Mouse (Mus musculus): ENCODE measurements around the gene Tmed2. TPM values are rescaled to one million over a fixed set of nuclear protein-coding genes. Genes with fewer than 3 reads are reported as not detected.

The Tmed2 gene
- polyA plus RNA-seq (2012; rRNA removed) = 244 and 292 TPM in 2 replicates

DNA sequence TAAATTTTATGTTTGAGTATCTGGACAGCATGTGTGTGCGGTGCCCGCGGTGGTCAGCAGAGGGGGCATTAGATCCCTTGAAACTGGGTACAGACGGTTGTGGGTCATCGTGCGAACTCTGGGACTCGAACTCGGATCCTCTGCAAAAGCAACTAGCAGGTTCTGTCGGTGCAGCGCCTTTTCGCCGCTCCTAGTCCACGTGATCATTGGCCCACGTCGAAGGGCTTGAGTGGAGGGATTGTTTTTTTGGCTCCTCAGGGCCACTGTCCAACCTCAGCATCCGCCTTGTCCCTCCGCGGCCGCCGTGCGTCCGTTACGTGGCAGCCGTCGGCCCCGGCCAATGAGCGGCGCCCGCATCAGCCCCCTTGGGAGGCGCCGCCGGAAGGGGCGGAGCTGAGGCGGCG is at the start of gene Tmed2:
Gene Tmed2 (plus strand): TSS at position 313 of the 404 bp plus-strand sequence.

DNA sequence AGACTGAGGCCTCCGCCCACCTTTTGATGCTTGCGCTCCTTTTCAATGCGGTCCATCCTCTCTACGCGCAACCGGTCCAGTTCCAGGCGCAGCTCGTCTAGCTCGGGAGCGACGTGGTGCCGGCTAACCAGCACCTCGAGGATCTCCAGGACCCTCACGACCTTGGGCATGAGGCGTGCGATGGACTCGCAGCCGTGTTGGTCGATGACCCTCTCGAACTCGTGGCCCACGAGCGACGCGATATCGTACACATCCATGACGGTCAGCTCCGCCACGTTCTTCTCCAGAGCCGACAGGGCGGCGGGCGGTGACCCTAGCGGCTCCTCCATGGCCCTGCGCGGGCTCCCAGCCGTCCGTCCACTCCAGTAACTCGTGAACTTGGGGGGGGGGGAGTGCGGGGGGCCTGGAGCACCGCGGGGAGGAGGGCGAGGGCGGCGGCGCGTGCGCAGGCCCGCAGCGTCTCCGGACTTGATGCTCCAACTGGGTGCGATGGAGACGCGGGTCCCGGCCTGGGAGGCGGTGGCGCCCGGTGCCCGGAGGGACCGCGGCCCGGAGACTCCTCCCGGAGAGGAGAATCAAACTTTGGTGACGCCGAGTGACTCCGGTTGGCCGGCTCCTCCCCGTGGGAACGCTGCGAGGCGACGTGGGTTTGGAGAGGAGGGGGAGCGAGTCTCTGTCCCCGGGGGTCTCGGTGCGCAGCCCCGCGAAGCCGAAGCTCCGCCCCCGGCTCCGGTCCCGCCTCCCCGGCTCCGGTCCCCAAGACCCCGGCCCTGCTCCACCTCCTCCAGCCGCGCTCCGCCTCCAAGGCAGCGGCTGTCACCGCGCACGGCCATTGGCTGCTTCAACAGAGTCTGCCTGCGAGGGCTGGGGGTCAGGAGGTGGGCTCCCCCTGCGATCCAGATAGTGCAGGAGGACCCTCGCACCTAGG is 9.6 kb upstream of the Tmed2 start, which contains the start of gene Rilpl1:
Gene Rilpl1 (minus strand): TSS at position 737 of the 928 bp plus-strand sequence.

DNA sequence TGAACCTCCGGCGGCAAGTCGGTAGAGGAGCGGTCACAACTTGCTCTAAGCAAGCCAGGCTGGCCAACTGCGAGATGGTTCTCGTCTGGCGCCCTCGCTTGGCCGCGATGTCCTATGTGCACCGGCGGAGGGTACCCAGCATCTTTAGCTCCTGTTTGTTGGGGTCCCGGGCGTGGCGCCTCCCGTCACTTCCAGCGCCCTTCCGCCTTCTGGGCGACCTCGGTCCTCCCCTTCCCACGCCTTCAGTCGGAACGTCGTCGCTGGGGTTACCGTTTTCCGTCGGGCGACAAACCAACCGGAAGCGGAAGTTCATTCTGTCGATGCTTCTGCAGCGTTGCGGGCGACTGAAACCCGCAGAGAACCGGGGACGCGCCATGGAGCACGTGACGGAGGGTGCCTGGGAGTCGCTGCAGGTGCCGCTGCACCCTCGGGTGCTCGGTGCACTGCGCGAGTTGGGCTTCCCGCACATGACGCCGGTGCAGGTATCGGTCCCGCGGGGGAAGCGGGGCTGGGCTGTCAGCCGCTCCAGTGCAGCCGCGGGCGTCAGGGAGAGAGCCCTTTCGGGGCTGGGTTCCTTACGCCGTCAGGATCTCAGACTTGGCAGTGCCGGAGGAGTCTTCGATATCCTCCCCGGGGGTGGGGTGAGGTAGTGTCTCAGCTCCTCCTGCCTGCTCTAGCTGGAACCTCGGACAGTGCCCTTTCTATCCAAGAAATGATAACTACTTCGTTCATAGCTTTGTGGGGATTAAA is 12.2 kb downstream of the Tmed2 start, which contains the start of gene Ddx55:
Gene Ddx55 (plus strand): TSS at position 307 of the 750 bp plus-strand sequence.

DNA sequence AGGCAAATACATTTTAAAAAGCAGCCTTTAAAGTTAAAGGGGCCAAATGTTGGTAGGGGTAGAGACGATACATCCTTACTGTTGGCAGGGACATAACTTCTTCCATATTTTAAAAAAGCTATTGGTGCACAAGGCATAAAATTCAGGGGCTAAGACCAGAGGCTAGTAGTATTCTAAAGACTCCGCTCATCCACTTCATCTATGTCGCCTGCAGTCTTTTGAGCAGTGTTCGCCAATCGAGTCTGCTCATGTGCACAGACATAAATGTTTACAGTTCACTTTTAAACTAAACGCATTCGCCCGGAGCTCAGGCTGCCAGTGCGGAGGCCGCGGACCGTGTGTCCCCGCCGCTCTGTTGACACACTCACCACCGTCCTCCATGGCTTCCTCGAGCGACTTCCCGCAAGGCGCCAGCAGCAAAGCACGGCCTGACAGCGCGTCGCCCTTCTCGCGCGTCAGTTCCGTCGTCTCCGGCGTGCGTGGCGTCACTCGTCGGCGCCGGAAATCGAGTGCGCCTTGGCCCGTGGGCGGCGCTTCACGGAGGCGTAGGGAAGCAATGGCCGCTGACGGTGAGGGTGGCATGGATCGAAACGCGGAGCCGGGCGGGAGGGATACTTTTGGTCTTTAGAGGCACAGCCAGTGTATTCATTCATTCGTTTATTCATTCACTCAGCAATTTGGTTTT is 38.3 kb downstream of the Tmed2 start, which contains the start of the genes Eif2b1 and Gtf2h3:
Gene Eif2b1 (minus strand): TSS at position 499 of the 685 bp plus-strand sequence.
Gene Gtf2h3 (plus strand): TSS at position 508 of the 685 bp plus-strand sequence.

Other genes starting within 250 kb of the Tmed2 start
- gene Mphosph9, start 212.7 kb upstream of the Tmed2 start, polyA plus RNA-seq (2012; rRNA removed) = 1.7 and 1.8 TPM in 2 replicates
- 3.6 and 4.3 TPM in 2 replicates for gene 2810006K23Rik, start 212.6 kb upstream of the Tmed2 start, polyA plus RNA-seq (2012; rRNA removed)
- 89.6 and 90.5 TPM in 2 replicates for gene Cdk2ap1, start 177.6 kb upstream of the Tmed2 start, polyA plus RNA-seq (2012; rRNA removed)
- 7.7 and 9.4 TPM in 2 replicates for gene Sbno1, start 114.7 kb upstream of the Tmed2 start, polyA plus RNA-seq (2012; rRNA removed)
- gene Kmt5a, start 100.8 kb upstream of the Tmed2 start, polyA plus RNA-seq (2012; rRNA removed) = 76.2 and 79.6 TPM in 2 replicates
- 19.7 and 21.6 TPM in 2 replicates for gene Rilpl2, start 62.3 kb upstream of the Tmed2 start, polyA plus RNA-seq (2012; rRNA removed)
- 2.4 and 2.8 TPM in 2 replicates for gene Snrnp35, start 57.6 kb upstream of the Tmed2 start, polyA plus RNA-seq (2012; rRNA removed)
- gene Rilpl1, start 9.3 kb upstream of the Tmed2 start, polyA plus RNA-seq (2012; rRNA removed) = 4.6 and 4.8 TPM in 2 replicates
- 12.1 and 13.3 TPM in 2 replicates for gene Ddx55, start 12.2 kb downstream of the Tmed2 start, polyA plus RNA-seq (2012; rRNA removed)
- gene Eif2b1, start 38.4 kb downstream of the Tmed2 start, polyA plus RNA-seq (2012; rRNA removed) = 26.8 and 37.4 TPM in 2 replicates
- 30.2 and 36.8 TPM in 2 replicates for gene Gtf2h3, start 38.4 kb downstream of the Tmed2 start, polyA plus RNA-seq (2012; rRNA removed)
- 97.2 and 132 TPM in 2 replicates for gene Atp6v0a2, start 87.9 kb downstream of the Tmed2 start, polyA plus RNA-seq (2012; rRNA removed)
- 0.13 and 0.15 TPM in 2 replicates for gene Dnah10, start 184.4 kb downstream of the Tmed2 start, polyA plus RNA-seq (2012; rRNA removed)